Mouse (Mus musculus): ENCODE measurements around the gene Ptprt. TPM values are rescaled to one million over a fixed set of nuclear protein-coding genes. Genes with fewer than 3 reads are reported as not detected.

The Ptprt gene
- polyA plus RNA-seq, 1 experiment from 2014 or later = 4.0 TPM

- DNase-seq (ENCODE audit: low spot score) (peak; percentile 73), ATAC-seq (replicated peaks; ENCODE audit: low FRiP score, low read depth) (no peak)
- Histone ChIP-seq H3K36me3 (ENCODE audit: insufficient read depth, low read length) (no peaks in the 10 kb centered on the region), H3K27me3 (ENCODE audit: insufficient read depth, low read length) (no peaks in the 10 kb centered on the region), H3K9me3 (replicated peaks; ENCODE audit: low read length) (no peaks in the 10 kb centered on the region), H3K27ac (no peak overlapping the region), H3K9ac (ENCODE audit: low read depth, low read length) (no peak overlapping the region), H3K4me3 (replicated peaks; ENCODE audit: low read depth, low read length) (no peak overlapping the region), H3K4me1 (replicated peaks; ENCODE audit: insufficient read depth, low read length) (no peaks in the 10 kb centered on the region), H3K4me2 (ENCODE audit: low read length) (no peak overlapping the region)
- TF ChIP-seq CTCF (IDR thresholded peaks at IDR 0.05; ENCODE audit: low read depth) = no peak
- 69% methylated on average over 4 of the region's 4 CpGs for WGBS
Observed at GRCm38 (mm10) chr2:162031636-162032035, 629.3 kb downstream of the Ptprt start.

DNA sequence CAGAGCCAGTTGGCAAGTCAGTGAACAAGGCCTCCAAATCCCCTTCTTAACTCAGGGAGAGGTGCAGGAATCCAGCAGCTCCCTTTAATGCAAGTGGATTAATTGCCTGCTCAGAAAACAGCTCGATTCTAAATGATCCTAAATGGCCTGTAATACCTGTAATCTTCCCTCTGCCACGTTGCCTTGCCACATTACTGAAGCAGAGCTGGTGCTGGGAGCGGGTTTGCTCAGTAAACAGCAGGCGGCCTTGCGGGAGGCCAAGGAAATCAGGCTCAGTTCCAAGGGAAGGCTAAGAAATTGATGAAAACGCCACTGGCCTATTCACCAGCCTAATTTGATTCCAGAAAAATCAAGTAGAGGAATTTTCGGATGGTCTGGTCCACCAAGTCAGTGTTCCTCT lies 659.9 kb downstream of the Ptprt start:
- Histone ChIP-seq H3K27ac (no peak overlapping the region), H3K4me2 (ENCODE audit: low read length) (no peak overlapping the region), H3K4me3 (replicated peaks; ENCODE audit: low read depth, low read length) (no peak overlapping the region), H3K9ac (ENCODE audit: low read depth, low read length) (no peak overlapping the region), H3K4me1 (replicated peaks; ENCODE audit: insufficient read depth, low read length) (no peaks in the 10 kb centered on the region), H3K27me3 (ENCODE audit: insufficient read depth, low read length) (no peaks in the 10 kb centered on the region), H3K36me3 (ENCODE audit: insufficient read depth, low read length) (no peaks in the 10 kb centered on the region), H3K9me3 (replicated peaks; ENCODE audit: low read length) (no peaks in the 10 kb centered on the region)
- TF ChIP-seq CTCF (IDR thresholded peaks at IDR 0.05; ENCODE audit: low read depth) = no peak
- DNase-seq (ENCODE audit: low spot score) = no peak
- no peak for ATAC-seq (replicated peaks; ENCODE audit: low FRiP score, low read depth)
- WGBS = 62% methylated on average over 7 of the region's 7 CpGs

- no peak for TF ChIP-seq CTCF (IDR thresholded peaks at IDR 0.05; ENCODE audit: low read depth)
- Histone ChIP-seq H3K27ac (no peak overlapping the region), H3K4me3 (replicated peaks; ENCODE audit: low read depth, low read length) (no peak overlapping the region), H3K36me3 (ENCODE audit: insufficient read depth, low read length) (no peaks in the 10 kb centered on the region), H3K4me2 (ENCODE audit: low read length) (no peak overlapping the region), H3K9me3 (replicated peaks; ENCODE audit: low read length) (no peaks in the 10 kb centered on the region), H3K4me1 (replicated peaks; ENCODE audit: insufficient read depth, low read length) (no peaks in the 10 kb centered on the region), H3K9ac (ENCODE audit: low read depth, low read length) (no peak overlapping the region), H3K27me3 (ENCODE audit: insufficient read depth, low read length) (no peaks in the 10 kb centered on the region)
- 81% methylated on average over 3 of the region's 3 CpGs for WGBS
- DNase-seq (ENCODE audit: low spot score) = no peak
- no peak for ATAC-seq (replicated peaks; ENCODE audit: low FRiP score, low read depth)
Observed at GRCm38 (mm10) chr2:161982311-161982710, 678.6 kb downstream of the Ptprt start.

DNA sequence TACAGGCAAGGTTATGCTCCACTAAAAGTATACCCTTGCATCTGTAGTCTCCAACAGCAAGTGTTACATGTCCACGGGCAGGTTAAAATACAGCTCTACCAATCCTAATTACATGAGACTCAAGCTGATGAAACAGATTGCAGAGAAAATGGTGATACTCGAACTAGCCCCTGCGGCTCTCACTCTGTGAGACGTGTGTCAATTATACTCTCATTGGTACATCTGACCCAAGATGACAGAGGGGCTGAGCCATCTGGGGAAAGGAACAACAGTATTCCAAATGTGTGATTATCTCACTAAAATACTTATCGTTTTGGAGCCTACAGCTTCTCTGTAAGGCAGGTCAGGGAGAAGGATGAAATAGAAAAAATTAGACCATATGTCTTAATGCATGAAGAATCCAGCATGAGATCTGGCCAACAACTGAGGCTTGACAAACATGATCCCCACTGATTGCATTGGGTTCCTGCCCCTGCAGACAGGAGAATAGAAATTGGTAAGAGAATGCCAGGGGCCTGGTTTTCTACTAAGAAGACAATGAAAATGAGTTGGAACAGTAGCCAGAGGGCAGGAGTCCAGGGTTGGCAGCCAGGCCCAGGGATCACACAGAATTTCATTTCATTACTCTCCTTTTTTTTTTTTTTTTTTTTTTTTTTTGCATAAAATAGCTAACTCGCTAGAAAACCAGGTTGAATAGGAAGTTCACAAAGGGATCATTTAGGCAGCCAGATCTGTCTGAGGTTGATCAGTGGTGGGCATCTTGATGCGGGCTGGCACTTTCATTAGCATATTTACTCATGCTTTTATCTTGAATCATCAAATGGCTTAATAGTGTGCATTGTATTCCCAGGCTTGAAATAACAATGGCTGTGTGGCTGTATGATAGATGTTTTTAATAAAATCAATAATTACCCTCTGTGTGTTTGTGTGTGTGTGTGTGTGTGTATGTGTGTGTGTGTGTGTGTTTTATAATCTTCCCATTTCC lies 699.5 kb downstream of the Ptprt start:
- DNase-seq (ENCODE audit: low spot score) (no peak), ATAC-seq (replicated peaks; ENCODE audit: low FRiP score, low read depth) (no peak)
- no peaks in the 10 kb centered on the region for H3K4me1 ChIP-seq (replicated peaks; ENCODE audit: insufficient read depth, low read length)
- no peaks in the 10 kb centered on the region for H3K9me3 ChIP-seq (replicated peaks; ENCODE audit: low read length)
- H3K9ac ChIP-seq (ENCODE audit: low read depth, low read length) = no peak overlapping the region
- no peak overlapping the region for H3K27ac ChIP-seq
- no peaks in the 10 kb centered on the region for H3K27me3 ChIP-seq (ENCODE audit: insufficient read depth, low read length)
- no peak overlapping the region for H3K4me3 ChIP-seq (replicated peaks; ENCODE audit: low read depth, low read length)
- TF ChIP-seq CTCF (IDR thresholded peaks at IDR 0.05; ENCODE audit: low read depth) = no peak
- WGBS = 83% methylated on average over 7 of the region's 7 CpGs
- H3K4me2 ChIP-seq (ENCODE audit: low read length) = no peak overlapping the region
- no peaks in the 10 kb centered on the region for H3K36me3 ChIP-seq (ENCODE audit: insufficient read depth, low read length)

DNA sequence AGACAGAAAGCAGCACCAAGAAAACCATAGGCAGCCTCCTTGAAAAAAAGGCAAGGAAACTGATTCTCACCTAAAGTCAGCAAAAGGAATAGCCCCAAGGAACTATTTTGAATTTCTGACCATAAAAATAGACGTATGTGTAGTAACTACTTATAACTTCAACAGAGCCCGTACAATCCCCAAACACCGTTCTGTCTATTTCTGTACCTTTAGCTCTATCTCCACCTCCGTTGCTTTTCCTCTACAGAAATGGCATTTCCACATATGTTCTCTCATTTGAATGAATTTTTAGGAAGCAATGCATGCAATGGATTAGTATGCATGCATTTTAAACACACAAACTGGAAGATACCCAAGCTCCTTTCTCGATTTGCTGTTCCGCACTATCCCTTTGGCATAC lies 715.5 kb downstream of the Ptprt start:
- Histone ChIP-seq H3K27me3 (ENCODE audit: insufficient read depth, low read length) (no peaks in the 10 kb centered on the region), H3K4me1 (replicated peaks; ENCODE audit: insufficient read depth, low read length) (no peaks in the 10 kb centered on the region), H3K4me3 (replicated peaks; ENCODE audit: low read depth, low read length) (no peak overlapping the region), H3K4me2 (ENCODE audit: low read length) (no peak overlapping the region), H3K9me3 (replicated peaks; ENCODE audit: low read length) (no peaks in the 10 kb centered on the region), H3K9ac (ENCODE audit: low read depth, low read length) (no peak overlapping the region), H3K27ac (no peak overlapping the region), H3K36me3 (ENCODE audit: insufficient read depth, low read length) (no peaks in the 10 kb centered on the region)
- no peak for TF ChIP-seq CTCF (IDR thresholded peaks at IDR 0.05; ENCODE audit: low read depth)
- 91% methylated on average over 6 of the region's 6 CpGs for WGBS
- no peak for DNase-seq (ENCODE audit: low spot score)
- no peak for ATAC-seq (replicated peaks; ENCODE audit: low FRiP score, low read depth)

GRCm38 (mm10) chr2:161944689-161945088 lies 716.3 kb downstream of the Ptprt start:
- Histone ChIP-seq H3K36me3 (ENCODE audit: insufficient read depth, low read length) (no peaks in the 10 kb centered on the region), H3K4me1 (replicated peaks; ENCODE audit: insufficient read depth, low read length) (no peaks in the 10 kb centered on the region), H3K27ac (no peak overlapping the region), H3K4me3 (replicated peaks; ENCODE audit: low read depth, low read length) (no peak overlapping the region), H3K27me3 (ENCODE audit: insufficient read depth, low read length) (no peaks in the 10 kb centered on the region), H3K9me3 (replicated peaks; ENCODE audit: low read length) (no peaks in the 10 kb centered on the region), H3K9ac (ENCODE audit: low read depth, low read length) (no peak overlapping the region), H3K4me2 (ENCODE audit: low read length) (no peak overlapping the region)
- 80% methylated on average over 4 of the region's 4 CpGs for WGBS
- ATAC-seq (replicated peaks; ENCODE audit: low FRiP score, low read depth) (no peak), DNase-seq (ENCODE audit: low spot score) (no peak)
- TF ChIP-seq CTCF (IDR thresholded peaks at IDR 0.05; ENCODE audit: low read depth) = no peak
